Mouse (Mus musculus) CD4-positive, CD25-positive, alpha-beta regulatory T cell, adult 2 months (primary cell): ENCODE results near the gene Pld2.

Experiments used
- DNase-seq: peaks from one replicate; pipeline ENCODE4 v3.0.0-alpha.2; 2012; ENCODE audit warnings: low read depth, low spot score

The Pld2 gene

GRCm38 (mm10) chr11:70577201-70577600, 37.3 kb downstream of the Pld2 start:
- no peak for DNase-seq

DNA sequence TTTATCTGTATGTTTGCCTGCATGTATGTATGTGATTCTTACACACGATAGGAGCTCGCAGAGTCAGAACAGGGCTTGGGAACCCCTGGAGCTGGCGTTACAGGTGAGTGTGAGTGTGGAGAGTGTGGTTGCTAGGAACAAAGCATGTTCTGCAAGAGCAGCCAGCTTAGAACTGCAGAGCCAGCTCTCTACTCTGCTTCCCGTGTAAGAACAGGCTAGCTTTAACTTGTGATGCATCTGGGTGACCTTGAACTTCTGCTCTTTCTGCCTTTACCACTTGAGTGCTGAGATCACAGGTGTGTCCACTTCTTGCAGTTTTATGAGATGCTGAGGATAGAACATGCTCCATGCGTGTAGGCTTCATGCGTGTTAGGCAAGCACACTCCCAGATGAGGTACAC, 39.1 kb downstream of the Pld2 start:
- DNase-seq = peak; percentile 13

- DNase-seq = peak; percentile 58
These were observed 40.0 kb downstream of the Pld2 start for GRCm38 (mm10) chr11:70579710-70580357.

DNA sequence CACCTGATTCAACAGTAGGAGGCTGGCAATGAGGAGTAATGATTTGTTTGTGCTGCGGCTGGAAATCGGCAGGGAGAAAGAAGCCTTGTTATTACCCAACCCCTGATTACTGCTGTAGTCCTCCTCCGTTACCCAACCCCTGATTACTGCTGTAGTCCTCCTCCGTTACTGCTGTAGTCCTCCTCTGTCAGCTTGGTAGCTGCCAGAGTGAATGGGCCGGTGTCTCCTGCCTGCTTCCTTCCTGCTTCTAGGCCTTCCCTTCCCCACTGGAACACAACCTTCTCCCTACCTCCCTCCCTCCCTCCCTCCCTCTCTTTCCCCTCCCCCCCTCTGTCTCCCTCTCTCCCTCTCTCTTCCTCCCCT, 40.5 kb downstream of the Pld2 start:
- peak; percentile 35 for DNase-seq

DNA sequence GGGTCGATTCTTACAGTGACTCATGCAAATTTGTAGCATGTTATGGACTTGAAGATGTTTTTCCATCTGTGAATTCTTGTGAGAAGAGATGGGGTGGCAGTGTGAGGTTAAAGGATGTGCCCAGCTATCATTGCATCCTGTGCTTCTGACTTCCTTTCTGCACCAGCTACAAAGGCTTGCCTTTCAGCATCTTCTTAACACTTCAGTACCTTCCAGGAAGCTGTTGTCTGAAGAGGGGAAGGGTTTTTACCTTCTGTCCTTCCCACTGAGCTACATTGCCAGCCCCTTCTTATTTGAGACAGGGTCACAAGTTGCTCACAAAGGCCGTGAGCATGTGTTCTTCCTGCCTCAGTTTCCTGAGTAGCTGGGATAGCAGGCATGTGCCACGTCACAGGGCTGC, 41.1 kb downstream of the Pld2 start:
- peak; percentile 72 for DNase-seq

GRCm38 (mm10) chr11:70582196-70582595, 42.3 kb downstream of the Pld2 start:
- no peak for DNase-seq

DNA sequence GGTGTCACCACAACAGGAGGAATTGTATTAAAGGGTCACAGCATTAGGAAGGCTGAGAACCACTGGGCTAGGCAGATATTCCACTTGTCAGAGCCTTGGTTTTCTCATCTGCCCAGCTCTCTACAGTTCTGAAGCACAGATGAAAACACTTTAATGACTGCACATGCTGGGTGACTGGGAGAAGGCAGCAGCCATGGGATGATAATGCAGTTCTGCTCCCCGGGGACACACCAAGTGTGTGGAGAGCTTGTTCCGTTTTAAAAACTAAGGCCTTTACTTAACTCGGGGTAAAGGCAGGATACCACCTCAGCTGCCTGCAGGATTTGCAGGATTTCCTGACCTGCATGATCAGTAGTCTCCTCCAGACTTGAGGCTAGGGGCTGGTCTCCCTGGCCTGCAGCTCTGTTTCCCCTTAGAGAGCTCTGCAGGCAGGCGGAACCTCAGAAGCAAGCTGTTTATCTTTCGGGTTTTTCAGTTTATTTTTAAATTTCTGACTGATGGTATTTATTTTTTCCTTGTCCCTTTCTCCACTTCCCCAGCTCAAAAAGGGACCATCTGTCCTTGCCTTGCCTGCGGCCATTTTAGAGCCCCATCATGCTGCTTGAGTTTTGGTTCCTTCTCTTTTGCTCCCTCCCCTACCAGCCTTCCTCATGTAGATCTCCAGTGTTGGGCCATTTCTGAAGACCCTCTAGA, 43.3 kb downstream of the Pld2 start:
- DNase-seq = no peak

DNA sequence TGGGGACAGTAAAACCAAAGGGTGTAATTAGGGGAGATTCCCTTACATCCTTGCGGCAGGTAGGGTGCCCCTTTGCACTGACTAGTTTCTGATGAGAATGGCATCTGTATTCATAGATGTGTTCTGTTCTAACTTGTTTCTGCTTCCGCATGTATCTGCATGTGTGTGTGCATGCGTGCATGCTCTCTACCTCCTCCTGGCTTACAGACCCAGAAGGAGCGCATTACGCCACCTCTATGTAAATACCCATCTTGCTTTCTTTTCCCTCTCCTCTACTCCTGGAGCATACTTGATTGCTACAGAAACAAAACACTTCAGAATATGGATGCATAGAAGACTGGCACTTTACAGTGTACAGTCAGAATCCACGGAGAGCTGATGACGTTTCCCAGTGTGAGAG, 43.9 kb downstream of the Pld2 start:
- no peak for DNase-seq

DNA sequence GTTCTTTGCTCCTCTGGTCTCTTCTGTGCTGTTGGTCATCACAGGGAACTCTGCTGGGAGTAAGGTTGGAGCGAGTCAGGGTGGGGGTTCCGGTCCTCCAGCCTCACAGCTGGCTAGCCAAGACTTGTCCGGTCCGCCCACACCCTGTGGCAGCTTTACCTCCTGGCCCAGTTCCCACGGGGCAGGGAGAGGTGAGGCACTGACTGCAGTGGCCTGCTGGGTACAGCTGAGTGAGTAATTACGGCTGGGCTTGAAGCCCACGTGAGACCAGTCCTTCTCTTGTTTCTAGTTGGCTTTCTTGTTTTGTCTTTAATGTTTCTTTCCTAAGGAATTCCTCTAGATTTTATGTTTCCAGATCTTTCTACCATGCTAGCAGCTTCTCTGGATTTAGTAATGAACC, 45.6 kb downstream of the Pld2 start:
- DNase-seq = no peak

DNA sequence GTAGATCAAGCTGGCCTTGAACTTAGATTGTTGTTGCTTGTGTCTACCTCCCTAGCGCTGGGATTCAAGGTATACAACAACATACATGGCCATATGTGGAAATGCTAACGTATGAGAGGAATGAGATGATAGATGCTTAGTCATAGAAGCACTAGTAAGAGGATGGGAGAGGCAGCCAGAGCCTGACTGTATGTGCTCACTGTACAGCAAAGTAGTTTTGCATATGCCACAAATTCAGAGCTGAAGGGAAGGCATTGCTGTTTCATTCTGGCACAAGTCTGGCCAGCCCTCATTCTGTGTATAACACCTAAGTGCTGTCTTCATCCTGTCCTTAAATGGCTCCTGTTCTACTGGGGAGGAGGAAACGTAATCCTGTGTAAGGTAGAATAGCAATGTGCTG, 46.4 kb downstream of the Pld2 start:
- DNase-seq = no peak

- DNase-seq = no peak
These were observed 47.1 kb downstream of the Pld2 start for GRCm38 (mm10) chr11:70586954-70587353.

DNA sequence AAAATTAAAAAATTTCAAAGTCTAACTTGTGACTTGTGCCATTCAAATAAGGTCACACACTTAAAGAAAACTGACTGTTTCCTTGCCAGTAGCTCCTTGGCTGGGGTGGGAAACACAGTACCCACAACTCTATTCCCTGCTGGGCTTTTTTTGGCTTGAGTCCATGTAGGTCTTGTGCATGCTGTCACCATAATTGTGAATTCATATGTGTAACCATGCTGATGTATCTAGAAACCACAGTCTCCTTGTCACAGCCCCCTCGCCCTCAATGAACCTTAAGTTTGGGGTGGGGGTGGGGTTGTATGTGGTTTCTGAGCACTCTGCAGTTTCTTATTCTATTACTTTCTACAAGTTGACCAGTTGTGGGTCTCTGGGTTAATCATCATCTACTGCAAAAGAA, 51.9 kb downstream of the Pld2 start:
- DNase-seq = no peak

- DNase-seq = peak; percentile 62
These were observed 54.6 kb downstream of the Pld2 start for GRCm38 (mm10) chr11:70594253-70594989.

DNA sequence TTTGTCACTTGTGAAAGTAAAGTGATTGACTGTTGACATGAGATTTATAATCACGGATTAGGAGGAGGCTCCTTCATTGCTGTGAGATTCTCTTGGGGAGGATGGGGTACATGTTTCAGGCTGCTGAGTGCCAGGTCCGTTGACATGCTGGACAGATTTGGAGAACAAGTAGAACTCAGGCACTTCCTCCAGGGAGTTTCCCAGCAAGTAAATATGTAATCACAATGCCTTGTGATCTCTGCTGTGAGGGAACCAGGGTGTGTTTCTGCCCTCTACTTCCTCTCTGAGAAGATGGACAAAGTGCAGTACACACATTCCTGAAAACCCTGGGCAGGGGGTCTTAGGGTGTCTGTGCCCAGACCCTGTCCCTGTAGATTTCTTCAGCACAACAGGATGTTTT, 55.8 kb downstream of the Pld2 start:
- DNase-seq = peak; percentile 32

GRCm38 (mm10) chr11:70596094-70596493, 56.2 kb downstream of the Pld2 start:
- DNase-seq = no peak

DNA sequence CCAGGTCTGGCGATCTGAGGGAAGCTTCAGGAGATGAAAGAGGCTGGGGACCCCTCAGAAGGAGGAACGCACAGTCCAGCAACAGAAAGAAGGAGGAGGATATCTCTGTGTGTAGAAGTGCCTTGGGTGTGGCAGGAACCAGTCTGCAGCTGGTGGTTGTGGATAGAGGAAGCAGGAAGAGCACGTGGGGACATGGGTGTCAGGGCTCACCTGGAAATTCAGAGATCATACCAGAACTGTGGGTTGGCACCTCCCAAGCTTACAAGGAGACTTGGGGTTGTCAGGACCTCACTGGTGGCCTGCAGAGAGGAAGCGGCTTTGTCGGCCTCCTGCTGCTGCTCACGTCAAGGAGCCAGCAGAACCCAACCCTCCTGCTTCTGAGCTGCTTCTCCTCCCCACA, 57.4 kb downstream of the Pld2 start:
- DNase-seq = peak; percentile 36

- DNase-seq = no peak
These were observed 58.6 kb downstream of the Pld2 start for GRCm38 (mm10) chr11:70598451-70598953.

GRCm38 (mm10) chr11:70605024-70605566, 65.2 kb downstream of the Pld2 start:
- DNase-seq = peak; percentile 88

DNA sequence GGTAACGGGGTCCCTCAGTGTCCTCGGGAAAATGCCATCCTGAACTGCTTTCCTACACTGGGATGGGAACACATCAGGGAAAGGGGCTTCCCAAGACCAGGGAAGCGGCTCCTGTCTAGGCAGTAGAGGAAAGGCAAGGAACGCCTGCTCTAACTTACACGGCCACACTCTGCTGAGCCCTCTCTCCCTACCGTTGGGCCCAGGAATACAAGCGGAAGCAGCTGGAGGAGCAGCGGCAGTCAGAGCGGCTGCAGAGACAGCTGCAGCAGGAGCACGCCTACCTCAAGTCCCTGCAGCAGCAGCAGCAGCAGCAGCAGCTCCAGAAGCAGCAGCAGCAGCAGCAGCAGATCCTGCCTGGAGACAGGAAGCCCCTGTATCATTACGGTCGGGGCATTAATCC, 66.9 kb downstream of the Pld2 start:
- DNase-seq = no peak

GRCm38 (mm10) chr11:70607611-70608010, 67.7 kb downstream of the Pld2 start:
- no peak for DNase-seq
